Mouse (Mus musculus) inflammation-experienced regulatory T-cells, adult 6 months (primary cell): ENCODE results near the gene Gm4846. TPM values are rescaled to one million over a fixed set of nuclear protein-coding genes. Genes with fewer than 3 reads are reported as not detected.
"Not testable (repeated sequence)": the region's sequence is repeated elsewhere in the genome, so short reads cannot be mapped to it uniquely, and the experiment has no call there.

Source experiments
- ATAC-seq: one replicate; pipeline ENCODE4 v1.8.0; 2017
- polyA plus RNA-seq, 3 experiments: library from polyadenylated mRNA; unstranded; fragments of 100-300 nt; shearing (Covaris generic); gene quantifications; one replicate each; pipeline ENCODE4 v1.2.1; 2017

The Gm4846 gene
- polyA plus RNA-seq = not detected

- ATAC-seq = not testable (repeated sequence)
Observed at GRCm38 (mm10) chr1:166497488-166497887, at the start of gene Gm4846. Gene Gm4846, minus strand, starts transcription at chr1:166497588.

- not testable (repeated sequence) for ATAC-seq
Observed at GRCm38 (mm10) chr1:166531521-166531920, 34.1 kb upstream of the Gm4846 start.

- not testable (repeated sequence) for ATAC-seq
Observed at GRCm38 (mm10) chr1:166524709-166525108, 27.3 kb upstream of the Gm4846 start.

- not testable (repeated sequence) for ATAC-seq
Observed at GRCm38 (mm10) chr1:166519626-166520025, 22.2 kb upstream of the Gm4846 start.

- ATAC-seq = no peak
Observed at GRCm38 (mm10) chr1:166516556-166516955, 19.2 kb upstream of the Gm4846 start.

GRCm38 (mm10) chr1:166504206-166504605 is 6.8 kb upstream of the Gm4846 start:
- not testable (repeated sequence) for ATAC-seq

GRCm38 (mm10) chr1:166479503-166479902 is 17.9 kb downstream of the Gm4846 start:
- ATAC-seq = no peak

GRCm38 (mm10) chr1:166467172-166467571 is 30.2 kb downstream of the Gm4846 start:
- ATAC-seq = no peak

- peak; percentile 83 for ATAC-seq
Observed at GRCm38 (mm10) chr1:166462544-166462943, 34.8 kb downstream of the Gm4846 start.

- no peak for ATAC-seq
Observed at GRCm38 (mm10) chr1:166441992-166442391, 55.4 kb downstream of the Gm4846 start.

GRCm38 (mm10) chr1:166439426-166439825 is 58.0 kb downstream of the Gm4846 start:
- no peak for ATAC-seq

Other genes starting within 250 kb of the Gm4846 start
- gene Ildr2, start 243.4 kb downstream of the Gm4846 start, polyA plus RNA-seq = not detected
- 10 to 100 TPM; 37.5 to 52.3 (median 43.1) TPM for gene Tada1, start 118.5 kb downstream of the Gm4846 start, polyA plus RNA-seq
- gene Pogk, start 87.7 kb downstream of the Gm4846 start, polyA plus RNA-seq = 1 to 10 TPM; 3.3 to 6.9 (median 4.2) TPM
- not detected for gene Gm4847, start 150.1 kb upstream of the Gm4846 start, polyA plus RNA-seq
- gene Fmo9, start 184.3 kb upstream of the Gm4846 start, polyA plus RNA-seq = not detected